Mouse (Mus musculus): ENCODE measurements at regions not wholly inside any gene's neighbourhood (a gene's known extent, or its start where the extent isn't known, plus 50 kb on each side); places are given as distances from the start of the nearest gene placed in this dataset.
A peak's percentile ranks its signal among the peaks of the same experiment; 100 is the strongest.

DNA sequence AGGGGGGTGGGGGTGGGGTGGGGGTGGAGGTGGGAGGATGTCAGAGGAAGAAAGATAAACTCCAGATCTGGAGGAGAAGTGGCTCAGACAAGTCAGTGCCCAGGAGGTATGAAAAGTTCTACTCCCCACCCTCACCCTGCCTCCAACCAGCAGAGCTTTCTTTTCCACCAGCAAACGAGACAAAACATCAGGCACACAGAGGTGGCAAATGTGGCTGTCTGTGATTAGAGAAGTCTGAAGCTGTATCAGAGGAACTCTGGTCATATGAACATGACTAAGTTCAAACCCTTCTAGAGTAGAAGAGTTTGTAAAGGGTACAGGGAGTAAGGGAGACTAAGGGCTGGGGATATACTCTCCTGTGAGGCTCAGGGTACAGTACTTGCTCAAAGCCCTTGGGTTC is 85.2 kb upstream of the Cadm1 start:
- no peak for DNase-seq

DNA sequence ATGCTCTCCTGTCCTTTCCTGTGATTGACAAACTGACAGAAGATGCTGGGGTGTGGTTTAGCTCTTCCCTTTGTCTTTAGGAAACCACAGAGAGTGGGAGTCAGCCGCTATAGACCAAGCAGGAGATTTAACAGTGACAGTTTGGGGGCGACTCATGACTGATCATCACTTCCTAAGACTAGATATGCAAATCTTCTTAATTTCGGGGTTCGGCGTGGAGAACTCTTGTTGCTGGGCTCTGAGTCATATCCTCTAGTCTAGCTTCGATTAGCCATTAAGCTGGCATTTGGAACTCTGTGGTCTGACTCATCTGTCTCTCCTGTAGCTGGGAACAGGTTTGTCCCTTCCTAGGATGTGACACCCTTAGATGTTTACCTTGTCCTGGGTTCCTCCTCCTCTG is 84.6 kb upstream of the Cadm1 start:
- DNase-seq, result no peak

DNA sequence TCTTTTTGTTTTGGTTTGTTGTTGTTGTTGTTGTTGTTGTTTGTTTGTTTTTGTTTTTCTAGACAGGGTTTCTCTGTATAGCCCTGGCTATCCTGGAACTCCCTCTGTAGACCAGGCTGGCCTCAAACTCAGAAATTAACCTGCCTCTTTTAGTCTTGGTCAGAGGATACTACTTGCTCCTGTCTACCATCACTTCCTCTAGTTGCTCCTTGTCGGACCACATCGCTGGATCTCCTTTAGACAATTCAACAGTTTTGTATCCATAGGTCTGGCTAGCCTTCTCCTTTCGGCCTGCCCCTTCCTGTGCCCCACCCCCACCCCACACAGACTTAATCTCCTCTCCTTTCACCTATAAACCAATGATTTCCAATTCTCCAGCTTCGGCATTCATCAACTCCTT is 77.2 kb upstream of the Cadm1 start:
- no peak for DNase-seq

DNA sequence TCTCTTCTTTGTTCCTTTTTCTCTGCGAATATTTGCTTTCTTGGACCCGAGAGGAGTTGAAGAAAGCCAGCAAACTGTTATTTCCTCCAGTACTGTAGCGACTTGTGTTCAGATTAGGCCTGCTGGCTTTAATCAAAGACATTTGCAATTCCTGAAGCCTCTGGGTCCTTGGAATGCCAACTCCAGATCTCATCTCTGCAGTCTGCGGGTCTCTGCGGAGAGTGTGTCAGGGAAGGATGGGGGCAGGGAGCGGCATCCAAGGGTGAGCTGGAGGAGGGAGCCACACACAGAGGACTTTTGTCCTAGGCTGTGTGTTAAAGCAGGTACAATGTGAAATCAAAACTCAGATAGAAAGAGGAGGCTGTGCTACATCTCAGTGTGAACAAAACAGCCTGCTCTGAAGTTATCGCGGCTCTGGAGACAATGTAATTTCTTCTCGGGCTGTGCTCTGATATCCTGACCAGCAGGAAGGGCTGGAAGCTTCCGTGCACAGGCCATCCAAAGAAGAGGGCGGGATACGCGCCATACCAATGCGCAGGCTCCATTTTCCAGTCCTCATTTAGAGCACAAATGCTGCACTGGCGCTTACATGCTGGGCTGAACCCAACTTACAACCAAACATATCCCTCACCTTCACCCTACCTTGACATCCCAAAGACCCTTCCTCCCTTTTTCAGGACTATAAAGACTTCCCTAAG is 71.1 kb upstream of the Cadm1 start:
- DNase-seq, result no peak

- no peak for DNase-seq
Observed at GRCm38 (mm10) chr9:47459461-47460049, 70.4 kb upstream of the Cadm1 start.

DNA sequence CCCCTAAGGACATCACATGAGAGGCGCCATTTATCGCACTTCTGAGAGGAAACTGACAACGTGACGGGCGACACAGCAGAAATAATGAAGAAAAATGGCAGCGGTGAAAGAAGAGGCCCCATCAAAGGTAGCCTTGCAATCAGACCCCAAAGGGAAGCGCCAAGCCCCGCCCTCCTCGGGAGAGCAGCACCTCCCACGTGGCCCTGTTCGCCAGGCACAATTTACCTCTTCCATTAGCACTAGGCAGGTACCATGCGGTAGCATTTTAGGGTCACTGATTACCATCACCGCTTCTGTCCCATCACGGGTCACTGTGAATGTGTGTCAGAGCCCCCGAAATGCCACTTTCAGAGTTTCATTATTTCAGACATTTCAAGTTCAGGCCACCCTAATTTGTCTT is 69.7 kb upstream of the Cadm1 start:
- no peak for DNase-seq

- no peak for DNase-seq
Observed at GRCm38 (mm10) chr9:47461915-47462314, 68.1 kb upstream of the Cadm1 start.

GRCm38 (mm10) chr9:47466767-47467166 is 63.2 kb upstream of the Cadm1 start:
- no peak for DNase-seq

- DNase-seq, result no peak
Observed at GRCm38 (mm10) chr9:47467815-47468214, 62.2 kb upstream of the Cadm1 start.

DNA sequence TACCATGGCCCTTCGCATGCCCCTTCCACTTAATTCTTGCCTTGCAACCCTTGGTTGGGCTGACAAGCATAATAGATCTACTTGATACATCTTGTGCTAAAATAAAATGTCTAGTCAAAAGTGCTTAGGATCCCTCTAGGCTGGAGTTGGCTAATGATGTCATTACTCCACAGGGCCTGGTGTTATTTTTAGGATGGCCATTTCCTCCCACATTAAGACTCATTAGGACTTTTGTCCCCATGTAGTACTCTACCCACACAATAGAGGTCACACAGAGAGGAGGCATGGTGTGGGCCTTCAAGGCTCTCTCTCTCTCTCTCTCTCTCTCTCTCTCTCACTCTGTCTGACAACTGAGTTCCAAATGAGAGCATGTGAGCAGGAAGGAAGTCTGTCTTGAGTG is 60.4 kb upstream of the Cadm1 start:
- DNase-seq, result no peak

DNA sequence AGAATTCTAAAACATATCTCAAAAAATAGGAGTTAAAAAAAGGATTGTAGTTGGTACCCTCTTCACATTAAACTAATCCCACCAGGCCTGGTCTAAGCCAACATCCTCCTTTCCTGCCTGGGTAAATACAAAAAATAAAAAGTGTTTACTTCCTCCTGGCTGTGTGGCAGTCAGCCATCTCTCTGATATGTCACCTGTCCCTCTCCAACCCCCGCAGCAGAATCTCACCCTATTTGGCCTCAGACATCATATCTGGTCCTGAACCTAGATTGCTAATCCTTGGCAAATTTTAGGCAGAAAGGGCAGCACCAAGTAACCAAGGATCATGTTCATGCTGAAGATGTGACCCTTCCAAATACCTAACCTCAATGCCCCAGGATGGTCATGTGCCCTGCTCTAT is 59.2 kb upstream of the Cadm1 start:
- no peak for DNase-seq

GRCm38 (mm10) chr9:47471767-47472420 is 58.1 kb upstream of the Cadm1 start:
- peak; percentile 5 for DNase-seq

- no peak for DNase-seq
Observed at GRCm38 (mm10) chr9:47473776-47474365, 56.1 kb upstream of the Cadm1 start.

GRCm38 (mm10) chr9:47474776-47475175 is 55.2 kb upstream of the Cadm1 start:
- DNase-seq, result no peak

- no peak for DNase-seq
Observed at GRCm38 (mm10) chr9:47477889-47478288, 52.1 kb upstream of the Cadm1 start.

All from kidney, adult 11 months (tissue).